Mouse (Mus musculus): ENCODE measurements around the gene Grk2.

GRCm38 (mm10) chr19:4268566-4269361 is 37.3 kb downstream of the Grk2 start, which contains the start of gene Ssh3:
- TF ChIP-seq POLR2A (IDR thresholded peaks at IDR 0.05; ENCODE audit: borderline replicate concordance, extremely low read depth, low read depth, low read length), result peak; percentile 59; the same call in 1 of the 2 replicates
- TF ChIP-seq CTCF (IDR thresholded peaks at IDR 0.05; ENCODE audit: insufficient read depth, low read length), result no peak
